Mouse (Mus musculus): Measurements from ENCODE around the gene Pgpep1l. TPM values are rescaled to one million over a fixed set of nuclear protein-coding genes. Genes with fewer than 3 reads are reported as not detected.

Gene Pgpep1l
- polyA plus RNA-seq, 1 experiment from 2014 or later = not detected

GRCm38 (mm10) chr7:68274951-68275350, 10.9 kb upstream of the Pgpep1l start:
- Histone ChIP-seq H3K4me3 (ENCODE audit: low read depth, low read length) (no peak overlapping the region), H3K27ac (ENCODE audit: low read depth, low read length) (no peak overlapping the region), H3K4me2 (replicated peaks; ENCODE audit: low read depth) (no peak overlapping the region), H3K9ac (ENCODE audit: low read depth, low read length) (no peak overlapping the region), H3K9me3 (ENCODE audit: control insufficient read depth) (no peaks in the 10 kb centered on the region), H3K27me3 (replicated peaks; ENCODE audit: control insufficient read depth, insufficient read depth, low read length) (peaks cover 12% of the 10 kb centered on the region; the same call in 1 of the 2 replicates), H3K4me1 (replicated peaks; ENCODE audit: control insufficient read depth, insufficient read depth, low read length) (peaks cover 7% of the 10 kb centered on the region), H3K36me3 (ENCODE audit: control insufficient read depth, insufficient read depth) (no peaks in the 10 kb centered on the region)
- ATAC-seq = no peak
- WGBS = 67% methylated on average over 9 of the region's 9 CpGs
- TF ChIP-seq CTCF (IDR thresholded peaks at IDR 0.05; ENCODE audit: low read depth) = no peak

- Histone ChIP-seq H3K9me3 (ENCODE audit: control insufficient read depth) (no peaks in the 10 kb centered on the region), H3K4me1 (replicated peaks; ENCODE audit: control insufficient read depth, insufficient read depth, low read length) (peaks cover 7% of the 10 kb centered on the region), H3K27me3 (replicated peaks; ENCODE audit: control insufficient read depth, insufficient read depth, low read length) (peaks cover 12% of the 10 kb centered on the region; the same call in 1 of the 2 replicates), H3K36me3 (ENCODE audit: control insufficient read depth, insufficient read depth) (no peaks in the 10 kb centered on the region), H3K4me2 (replicated peaks; ENCODE audit: low read depth) (no peak overlapping the region), H3K9ac (ENCODE audit: low read depth, low read length) (no peak overlapping the region), H3K4me3 (ENCODE audit: low read depth, low read length) (no peak overlapping the region), H3K27ac (ENCODE audit: low read depth, low read length) (no peak overlapping the region)
- no peak for ATAC-seq
- no peak for TF ChIP-seq CTCF (IDR thresholded peaks at IDR 0.05; ENCODE audit: low read depth)
- WGBS = 76% methylated on average over 2 of the region's 2 CpGs
Measured at GRCm38 (mm10) chr7:68274218-68274617, 10.2 kb upstream of the Pgpep1l start.

GRCm38 (mm10) chr7:68273515-68273914, 9.5 kb upstream of the Pgpep1l start, which contains the start of gene Fam169b:
Gene Fam169b, plus strand, starts transcription at chr7:68273839.
- Histone ChIP-seq H3K4me1 (replicated peaks; ENCODE audit: control insufficient read depth, insufficient read depth, low read length) (peaks cover 7% of the 10 kb centered on the region), H3K27ac (ENCODE audit: low read depth, low read length) (no peak within 1 kb of the TSS), H3K4me2 (replicated peaks; ENCODE audit: low read depth) (no peak within 1 kb of the TSS), H3K9ac (ENCODE audit: low read depth, low read length) (no peak within 1 kb of the TSS), H3K27me3 (replicated peaks; ENCODE audit: control insufficient read depth, insufficient read depth, low read length) (peaks cover 12% of the 10 kb centered on the region; the same call in 1 of the 2 replicates), H3K4me3 (ENCODE audit: low read depth, low read length) (no peak within 1 kb of the TSS), H3K36me3 (ENCODE audit: control insufficient read depth, insufficient read depth) (no peaks in the 10 kb centered on the region), H3K9me3 (ENCODE audit: control insufficient read depth) (no peaks in the 10 kb centered on the region)
- no peak for TF ChIP-seq CTCF (IDR thresholded peaks at IDR 0.05; ENCODE audit: low read depth)
- no peak for ATAC-seq

- 85% methylated on average over 10 of the region's 10 CpGs for WGBS
- Histone ChIP-seq H3K27me3 (replicated peaks; ENCODE audit: control insufficient read depth, insufficient read depth, low read length) (peaks cover 12% of the 10 kb centered on the region; the same call in 1 of the 2 replicates), H3K4me3 (ENCODE audit: low read depth, low read length) (no peak overlapping the region), H3K4me2 (replicated peaks; ENCODE audit: low read depth) (no peak overlapping the region), H3K27ac (ENCODE audit: low read depth, low read length) (no peak overlapping the region), H3K9me3 (ENCODE audit: control insufficient read depth) (no peaks in the 10 kb centered on the region), H3K36me3 (ENCODE audit: control insufficient read depth, insufficient read depth) (no peaks in the 10 kb centered on the region), H3K4me1 (replicated peaks; ENCODE audit: control insufficient read depth, insufficient read depth, low read length) (peaks cover 7% of the 10 kb centered on the region), H3K9ac (ENCODE audit: low read depth, low read length) (no peak overlapping the region)
- ATAC-seq = no peak
- no peak for TF ChIP-seq CTCF (IDR thresholded peaks at IDR 0.05; ENCODE audit: low read depth)
Measured at GRCm38 (mm10) chr7:68272607-68273006, 8.6 kb upstream of the Pgpep1l start.

GRCm38 (mm10) chr7:68271816-68272215, 7.8 kb upstream of the Pgpep1l start:
- H3K27me3 ChIP-seq (replicated peaks; ENCODE audit: control insufficient read depth, insufficient read depth, low read length) = peaks cover 7% of the 10 kb centered on the region; the same call in 1 of the 2 replicates
- H3K36me3 ChIP-seq (ENCODE audit: control insufficient read depth, insufficient read depth) = no peaks in the 10 kb centered on the region
- H3K9ac ChIP-seq (ENCODE audit: low read depth, low read length) = no peak overlapping the region
- no peaks in the 10 kb centered on the region for H3K9me3 ChIP-seq (ENCODE audit: control insufficient read depth)
- no peak for TF ChIP-seq CTCF (IDR thresholded peaks at IDR 0.05; ENCODE audit: low read depth)
- no peak overlapping the region for H3K4me2 ChIP-seq (replicated peaks; ENCODE audit: low read depth)
- no peak overlapping the region for H3K4me3 ChIP-seq (ENCODE audit: low read depth, low read length)
- 95% methylated on average over 6 of the region's 6 CpGs for WGBS
- no peak overlapping the region for H3K27ac ChIP-seq (ENCODE audit: low read depth, low read length)
- H3K4me1 ChIP-seq (replicated peaks; ENCODE audit: control insufficient read depth, insufficient read depth, low read length) = peaks cover 7% of the 10 kb centered on the region
- ATAC-seq = no peak

- WGBS = 35% methylated on average over 4 of the region's 4 CpGs
- Histone ChIP-seq H3K4me3 (ENCODE audit: low read depth, low read length) (no peak overlapping the region), H3K4me2 (replicated peaks; ENCODE audit: low read depth) (no peak overlapping the region), H3K9ac (ENCODE audit: low read depth, low read length) (no peak overlapping the region), H3K9me3 (ENCODE audit: control insufficient read depth) (no peaks in the 10 kb centered on the region), H3K4me1 (replicated peaks; ENCODE audit: control insufficient read depth, insufficient read depth, low read length) (no peaks in the 10 kb centered on the region; the same call in 1 of the 2 replicates), H3K27me3 (replicated peaks; ENCODE audit: control insufficient read depth, insufficient read depth, low read length) (peaks cover 4% of the 10 kb centered on the region; the same call in 1 of the 2 replicates), H3K36me3 (ENCODE audit: control insufficient read depth, insufficient read depth) (no peaks in the 10 kb centered on the region), H3K27ac (ENCODE audit: low read depth, low read length) (no peak overlapping the region)
- TF ChIP-seq CTCF (IDR thresholded peaks at IDR 0.05; ENCODE audit: low read depth) = no peak
- ATAC-seq = no peak
Measured at GRCm38 (mm10) chr7:68270551-68270950, 6.5 kb upstream of the Pgpep1l start.

- Histone ChIP-seq H3K9me3 (ENCODE audit: control insufficient read depth) (no peaks in the 10 kb centered on the region), H3K4me2 (replicated peaks; ENCODE audit: low read depth) (no peak overlapping the region), H3K4me3 (ENCODE audit: low read depth, low read length) (no peak overlapping the region), H3K36me3 (ENCODE audit: control insufficient read depth, insufficient read depth) (no peaks in the 10 kb centered on the region), H3K27ac (ENCODE audit: low read depth, low read length) (no peak overlapping the region), H3K4me1 (replicated peaks; ENCODE audit: control insufficient read depth, insufficient read depth, low read length) (peaks cover 5% of the 10 kb centered on the region; the same call in 1 of the 2 replicates), H3K9ac (ENCODE audit: low read depth, low read length) (no peak overlapping the region), H3K27me3 (replicated peaks; ENCODE audit: control insufficient read depth, insufficient read depth, low read length) (peaks cover 11% of the 10 kb centered on the region; the same call in 1 of the 2 replicates)
- TF ChIP-seq CTCF (IDR thresholded peaks at IDR 0.05; ENCODE audit: low read depth) = no peak
- WGBS = 27% methylated on average over 6 of the region's 6 CpGs
- no peak for ATAC-seq
Measured at GRCm38 (mm10) chr7:68266691-68267090, 2.7 kb upstream of the Pgpep1l start.

All from intestine, postnatal 0 days (tissue).